Mouse (Mus musculus) left cerebral cortex, adult 8-10 months (tissue): ENCODE results near the gene Dnajb12. TPM values are rescaled to one million over a fixed set of nuclear protein-coding genes. Genes with fewer than 3 reads are reported as not detected.

Experiments used
- DNase-seq, 2 experiments: peaks; one replicate each; pipeline ENCODE4 v3.0.0; 2022; ENCODE audit warnings: low spot score in 2 of 2
- total RNA-seq, 4 experiments: library from RNA; stranded (reverse); gene quantifications; 2 replicates each; pipeline ENCODE4 v1.2.4; 2022

The Dnajb12 gene
- total RNA-seq, 4 experiments from 2014 or later: 50.8 to 56.3 (median 54.1) TPM

- no peak for DNase-seq
Measured at GRCm38 (mm10) chr10:59948363-59949254, 69.3 kb downstream of the Dnajb12 start.

Other genes starting within 250 kb of the Dnajb12 start
- 100 to 1,000 TPM in 3 of 4 experiments, 10 to 100 TPM in 1; 94.2 to 120 (median 103) TPM for gene Micu1, start 177.1 kb upstream of the Dnajb12 start, total RNA-seq
- gene Ddit4, start 72.3 kb downstream of the Dnajb12 start, total RNA-seq: 10 to 100 TPM; 35.6 to 58.9 (median 44.0) TPM
- gene Ascc1, start 123.2 kb downstream of the Dnajb12 start, total RNA-seq: 10 to 100 TPM; 16.5 to 20.1 (median 17.6) TPM
- gene Anapc16, start 123.6 kb downstream of the Dnajb12 start, total RNA-seq: 10 to 100 TPM; 58.0 to 60.8 (median 60.2) TPM
- gene Spock2, start 226.7 kb downstream of the Dnajb12 start, total RNA-seq: 100 to 1,000 TPM; 540 to 596 (median 571) TPM